Mouse (Mus musculus) limb, embryonic 11.5 days (tissue): ENCODE measurements around the gene Sass6. TPM values are rescaled to one million over a fixed set of nuclear protein-coding genes. Genes with fewer than 3 reads are reported as not detected.

Experiments
- ATAC-seq: fragments of 200-750 bp; cut with Nextera tagmentation; 2 replicates; pipeline ENCODE4 v1.8.0; 2017; ENCODE audit warnings: low read depth; ENCODE audit not compliant: insufficient number of reproducible peaks, low FRiP score, low TSS enrichment
- DNase-seq: peaks from one replicate; pipeline ENCODE4 v3.0.0-alpha.2; 2015; ENCODE audit warnings: low spot score
- H3K27ac ChIP-seq: fragments of 300-500 bp; sonication (generic); replicated peaks from 2 replicates; pipeline ENCODE4 v1.5.1; 2014; ENCODE audit warnings: low read depth, mild to moderate bottlenecking, low read length
- H3K27me3 ChIP-seq: fragments of 300-500 bp; sonication (generic); 2 replicates; pipeline ENCODE4 v1.6.1; 2014; ENCODE audit warnings: mild to moderate bottlenecking, low read length, mixed read lengths; ENCODE audit not compliant: control insufficient read depth, insufficient read depth
- H3K36me3 ChIP-seq: fragments of 300-500 bp; sonication (generic); 2 replicates; pipeline ENCODE4 v1.6.1; 2014; ENCODE audit warnings: mild to moderate bottlenecking, low read length, moderate library complexity, mixed read lengths; ENCODE audit not compliant: control insufficient read depth, insufficient read depth
- H3K4me1 ChIP-seq: fragments of 300-500 bp; sonication (generic); 2 replicates; pipeline ENCODE4 v1.6.1; 2014; ENCODE audit warnings: low read length, mixed read lengths; ENCODE audit not compliant: control insufficient read depth, insufficient read depth
- H3K4me2 ChIP-seq: fragments of 300-500 bp; sonication (generic); 2 replicates; pipeline ENCODE4 v1.6.1; 2014; ENCODE audit warnings: low read depth, mild to moderate bottlenecking, moderate library complexity; ENCODE audit not compliant: severe bottlenecking
- H3K4me3 ChIP-seq: fragments of 300-500 bp; sonication (generic); 2 replicates; pipeline ENCODE4 v1.5.1; 2014; ENCODE audit warnings: low read depth, low read length
- H3K9ac ChIP-seq: fragments of 300-500 bp; sonication (generic); 2 replicates; pipeline ENCODE4 v1.6.1; 2014; ENCODE audit warnings: mild to moderate bottlenecking, low read length
- H3K9me3 ChIP-seq: fragments of 300-500 bp; sonication (generic); 2 replicates; pipeline ENCODE4 v1.6.1; 2016; ENCODE audit warnings: low read length; ENCODE audit not compliant: control insufficient read depth
- WGBS: fragments of 180-500 bp; shearing (Covaris S2); extraction: QIAGEN DNeasy Blood & Tissue Kit; methylation state at CpG from one replicate; pipeline ENCODE4 v1.1.7; 2014; 5-methylcytosine and 5-hydroxymethylcytosine counted together
- polyA plus RNA-seq: library from polyadenylated mRNA; unstranded; fragments of >200 nt; fragmentation: Nextera tagmentation; extraction: Ambion mirVana; gene quantifications from 2 replicates; pipeline ENCODE4 v1.2.1, GENCODE M21; 2014

Sass6 gene
- polyA plus RNA-seq, 1 experiment from 2014 or later, result 34.3 TPM

DNA sequence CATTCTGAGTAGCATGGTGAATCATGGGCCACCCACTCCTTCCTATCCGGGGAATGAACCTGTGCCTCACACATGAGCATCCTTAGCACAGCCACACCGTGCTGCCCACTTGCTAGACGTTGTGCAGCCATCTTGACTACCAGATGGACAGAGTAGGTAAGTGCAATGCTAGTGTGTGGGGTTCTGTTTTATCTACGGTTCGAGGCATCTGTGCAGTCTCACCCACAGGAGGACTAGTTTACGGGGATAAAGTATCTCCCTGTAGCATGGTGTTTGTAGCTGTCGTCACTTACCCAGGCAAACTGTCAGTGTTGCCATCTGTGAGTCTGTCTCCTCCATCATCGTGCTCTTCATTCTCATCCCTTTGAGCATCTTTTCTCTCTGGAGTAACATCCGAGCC lies 12.6 kb upstream of the Sass6 start:
- Histone ChIP-seq H3K4me2 (no peak overlapping the region), H3K4me3 (no peak overlapping the region), H3K27me3 (no peaks in the 10 kb centered on the region), H3K4me1 (no peaks in the 10 kb centered on the region), H3K27ac (no peak overlapping the region), H3K9me3 (no peaks in the 10 kb centered on the region), H3K9ac (no peak overlapping the region), H3K36me3 (peaks cover 15% of the 10 kb centered on the region)
- no peak for DNase-seq
- 96% methylated on average over 9 of the region's 9 CpGs for WGBS
- no peak for ATAC-seq

DNA sequence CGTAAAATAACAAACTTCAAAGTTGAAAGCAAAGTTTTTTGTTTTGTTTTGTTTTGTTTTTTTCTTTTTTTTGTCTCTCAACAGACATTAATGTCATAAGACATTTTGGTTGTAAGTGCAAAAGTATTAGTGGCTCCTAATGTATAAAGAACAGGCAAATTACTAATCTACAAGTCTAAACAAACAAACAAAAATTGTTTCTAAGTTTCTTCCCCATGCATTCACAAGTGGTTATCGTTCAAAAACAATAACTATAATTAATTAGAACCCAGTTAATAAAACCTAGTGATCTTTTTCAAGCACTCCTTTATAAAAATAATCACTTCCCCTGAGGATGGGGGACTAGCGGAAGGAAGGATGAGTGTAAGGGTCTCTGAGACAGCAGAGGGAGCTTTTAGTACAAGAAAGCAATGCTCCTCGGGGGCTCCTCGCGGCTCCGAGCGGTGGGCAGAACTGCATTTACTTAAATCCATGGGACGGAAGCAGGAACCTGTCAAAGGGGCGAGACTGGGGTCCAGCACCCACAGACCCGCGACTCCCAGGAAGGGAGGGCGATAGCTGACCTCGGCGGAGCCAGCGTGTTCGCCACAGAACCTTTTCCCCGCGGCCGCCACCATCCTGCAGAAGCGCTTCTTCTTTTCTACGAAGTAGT lies 580 bp upstream of the Sass6 start:
- no peaks in the 10 kb centered on the region for H3K9me3 ChIP-seq

DNA sequence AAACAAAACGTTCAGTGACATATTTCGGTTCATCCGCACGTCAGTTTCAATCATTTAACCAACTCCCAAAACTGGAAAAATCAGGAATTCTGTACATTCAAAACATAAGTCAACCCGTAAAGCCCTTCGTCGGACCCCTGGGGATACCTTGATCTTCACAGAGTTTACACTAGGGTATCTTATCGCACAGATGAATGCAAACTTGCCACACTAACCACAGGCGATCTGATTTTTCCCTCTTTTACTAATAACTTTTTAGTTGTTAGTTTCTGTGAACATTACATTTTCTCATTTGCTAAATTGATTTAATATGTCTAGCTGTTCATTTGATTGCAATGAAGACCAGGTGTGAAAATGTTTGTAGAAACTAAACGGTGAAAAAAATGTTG lies 815 bp downstream of the Sass6 start:
- no peak for DNase-seq
- Histone ChIP-seq H3K9me3 (no peaks in the 10 kb centered on the region), H3K4me3 (peak overlapping the region; percentile 61), H3K27me3 (no peaks in the 10 kb centered on the region), H3K4me1 (no peaks in the 10 kb centered on the region), H3K4me2 (peak overlapping the region; percentile 49), H3K9ac (peak overlapping the region; percentile 84), H3K27ac (no peak overlapping the region), H3K36me3 (peaks cover 2% of the 10 kb centered on the region; the same call in 1 of the 2 replicates)
- 10% methylated on average over 10 of the region's 10 CpGs for WGBS
- ATAC-seq, result no peak

More for the DNA sequence above, 580 bp upstream of the Sass6 start:
- no peaks in the 10 kb centered on the region for H3K27me3 ChIP-seq
- H3K9ac ChIP-seq, result peak overlapping the region; percentile 84
- no peak overlapping the region for H3K27ac ChIP-seq
- 2% methylated on average over 21 of the region's 22 CpGs for WGBS
- peak overlapping the region; percentile 26 for H3K4me2 ChIP-seq
- peak overlapping the region; percentile 61 for H3K4me3 ChIP-seq
- peak; percentile 69 for ATAC-seq
- no peak for DNase-seq
- no peaks in the 10 kb centered on the region for H3K4me1 ChIP-seq
- H3K36me3 ChIP-seq, result peaks cover 6% of the 10 kb centered on the region; the same call in 1 of the 2 replicates

DNA sequence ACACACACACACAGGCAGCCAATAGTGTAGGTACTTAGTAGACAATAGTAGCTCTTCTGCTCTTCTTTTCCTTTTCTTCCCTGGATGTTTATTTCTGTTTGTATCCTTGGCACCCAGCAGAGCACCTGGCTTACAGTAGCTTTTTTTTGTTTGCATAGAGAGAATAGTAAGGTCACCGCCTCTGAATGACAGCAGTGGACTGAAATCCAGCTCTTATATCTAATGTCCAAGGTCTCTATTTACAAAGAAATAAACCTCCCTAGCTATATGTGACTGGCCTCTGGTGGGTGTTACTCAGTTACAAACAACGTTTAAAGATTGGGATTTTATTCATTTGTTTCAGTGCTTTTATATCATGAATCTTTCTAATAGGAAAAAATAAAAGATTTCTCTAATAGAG lies 4.9 kb downstream of the Sass6 start:
- no peak for ATAC-seq
- Histone ChIP-seq H3K9ac (no peak overlapping the region), H3K27me3 (no peaks in the 10 kb centered on the region), H3K27ac (no peak overlapping the region), H3K36me3 (no peaks in the 10 kb centered on the region), H3K4me2 (no peak overlapping the region), H3K9me3 (no peaks in the 10 kb centered on the region), H3K4me1 (no peaks in the 10 kb centered on the region), H3K4me3 (no peak overlapping the region)
- no peak for DNase-seq
- 85% methylated on average over 2 of the region's 2 CpGs for WGBS

DNA sequence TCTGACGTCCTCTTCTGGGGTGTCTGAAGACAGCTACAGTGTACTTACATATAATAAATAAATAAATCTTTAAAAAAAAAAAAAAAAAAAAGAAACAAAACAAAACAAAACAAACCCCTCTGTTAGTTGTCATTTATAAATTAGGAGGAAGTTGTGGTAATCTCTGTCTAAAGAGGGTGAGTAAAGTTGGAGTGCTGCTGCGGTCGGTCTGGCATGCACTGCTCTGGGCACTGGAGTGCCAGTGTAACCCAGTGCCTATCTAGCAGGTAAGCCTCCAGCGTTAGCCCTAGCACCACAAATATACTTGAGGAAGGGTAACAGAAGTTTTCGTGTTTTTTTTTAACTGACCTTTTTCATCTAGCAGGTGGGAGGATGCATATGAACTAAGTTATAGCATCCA lies 6.2 kb downstream of the Sass6 start:
- Histone ChIP-seq H3K4me1 (no peaks in the 10 kb centered on the region), H3K9ac (no peak overlapping the region), H3K9me3 (no peaks in the 10 kb centered on the region), H3K27me3 (no peaks in the 10 kb centered on the region), H3K4me2 (no peak overlapping the region), H3K27ac (no peak overlapping the region), H3K4me3 (no peak overlapping the region), H3K36me3 (no peaks in the 10 kb centered on the region)
- no peak for ATAC-seq
- no peak for DNase-seq
- 91% methylated on average over 5 of the region's 5 CpGs for WGBS

DNA sequence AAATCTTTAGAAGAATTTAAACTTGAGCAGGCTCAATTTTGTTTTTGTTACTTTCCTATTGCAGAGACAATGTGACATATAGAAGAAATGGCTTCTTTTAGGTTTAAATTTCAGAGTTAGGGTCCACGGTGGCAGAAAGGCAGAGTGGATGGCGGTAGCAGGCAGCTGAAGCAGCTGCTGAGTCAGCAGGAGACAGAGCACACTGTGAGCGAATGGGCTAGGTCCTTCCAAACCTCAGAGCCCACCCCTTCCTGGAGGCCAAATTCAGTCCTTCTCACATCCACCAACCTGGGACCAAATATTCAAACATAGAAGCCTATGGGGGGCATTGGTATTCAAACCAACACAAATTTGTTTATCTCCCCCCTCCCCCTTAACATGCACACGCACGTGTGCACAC lies 7.0 kb downstream of the Sass6 start:
- no peak overlapping the region for H3K4me2 ChIP-seq
- no peaks in the 10 kb centered on the region for H3K9me3 ChIP-seq
- H3K27ac ChIP-seq, result no peak overlapping the region
- H3K36me3 ChIP-seq, result no peaks in the 10 kb centered on the region
- H3K4me3 ChIP-seq, result no peak overlapping the region
- no peak overlapping the region for H3K9ac ChIP-seq
- no peaks in the 10 kb centered on the region for H3K27me3 ChIP-seq
- ATAC-seq, result no peak
- no peak for DNase-seq
- WGBS, result 91% methylated on average over 5 of the region's 5 CpGs
- H3K4me1 ChIP-seq, result no peaks in the 10 kb centered on the region

DNA sequence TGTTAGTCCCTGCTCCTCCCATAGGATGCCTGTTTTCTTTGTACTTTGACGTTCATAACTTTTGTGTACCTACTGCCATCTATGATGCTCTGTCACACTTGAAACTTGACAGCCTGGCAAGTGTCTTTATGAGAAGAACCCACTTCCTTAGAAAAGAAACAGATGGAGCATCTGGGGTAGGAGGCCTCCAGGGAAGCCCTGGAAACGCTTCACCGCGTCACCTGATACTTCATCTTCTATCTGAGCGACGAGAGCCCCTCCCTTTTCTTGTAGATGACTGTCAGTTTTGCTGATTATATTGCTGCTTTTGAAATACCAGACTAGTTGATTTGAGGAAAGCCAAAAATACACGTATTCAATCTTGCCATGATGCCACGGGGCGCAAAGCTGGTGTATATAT lies 9.8 kb downstream of the Sass6 start:
- Histone ChIP-seq H3K27ac (no peak overlapping the region), H3K9me3 (no peaks in the 10 kb centered on the region), H3K27me3 (no peaks in the 10 kb centered on the region), H3K4me3 (no peak overlapping the region), H3K36me3 (no peaks in the 10 kb centered on the region), H3K4me1 (no peaks in the 10 kb centered on the region), H3K9ac (no peak overlapping the region), H3K4me2 (no peak overlapping the region)
- 87% methylated on average over 9 of the region's 9 CpGs for WGBS
- DNase-seq, result no peak
- no peak for ATAC-seq

DNA sequence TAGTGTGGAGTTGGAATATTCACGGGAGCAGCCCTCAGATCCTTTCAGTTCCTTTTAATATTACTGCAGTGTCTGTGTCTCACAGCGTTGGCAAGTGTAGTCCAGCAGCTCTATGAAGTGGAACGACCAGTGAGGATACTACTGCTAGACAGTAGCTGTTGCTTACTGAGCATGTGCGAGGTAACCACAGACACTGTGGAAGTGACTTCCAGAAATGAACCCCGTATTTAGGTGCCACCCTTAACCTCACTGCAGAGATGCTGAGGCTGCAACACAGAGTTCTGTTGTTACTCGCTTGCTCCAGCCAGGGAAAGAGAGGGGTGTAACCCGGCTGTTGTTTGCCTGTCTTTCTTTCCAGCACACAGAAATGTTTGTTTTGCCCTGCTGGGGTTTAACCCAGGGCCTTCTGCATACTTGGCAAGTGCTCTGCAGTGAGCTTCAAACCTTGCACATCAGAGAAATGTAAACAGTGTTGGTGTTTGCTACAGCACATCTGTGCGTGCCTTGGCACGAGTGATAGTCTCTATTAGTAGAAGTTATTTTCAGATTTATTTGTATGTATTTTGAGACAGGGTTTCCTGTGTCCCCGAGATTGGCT lies 19.6 kb downstream of the Sass6 start, which contains the start of gene Trmt13:
Trmt13 (minus strand) TSS at position 293 of the 598 bp plus-strand sequence.
- Histone ChIP-seq H3K4me2 (no peak within 1 kb of the TSS), H3K4me3 (no peak within 1 kb of the TSS), H3K4me1 (no peaks in the 10 kb centered on the region), H3K9me3 (no peaks in the 10 kb centered on the region), H3K27me3 (no peaks in the 10 kb centered on the region), H3K27ac (no peak within 1 kb of the TSS), H3K9ac (no peak within 1 kb of the TSS), H3K36me3 (peaks cover 11% of the 10 kb centered on the region; the same call in 1 of the 2 replicates)
- DNase-seq (no peak), ATAC-seq (no peak)
- 92% methylated on average over 10 of the region's 10 CpGs for WGBS
